Mouse (Mus musculus) frontal cortex, postnatal 10 days (tissue): Measurements from ENCODE around the gene Prkg1.

Source experiments
- DNase-seq, 2 experiments: peaks; one replicate each; pipeline ENCODE4 v3.0.0; 2022; ENCODE audit warnings: low spot score in 2 of 2, mixed read lengths in 1 of 2

Gene Prkg1

GRCm38 (mm10) chr19:31630899-31631869, 133.6 kb downstream of the Prkg1 start:
- no peak for DNase-seq

GRCm38 (mm10) chr19:31621716-31622115, 143.1 kb downstream of the Prkg1 start:
- no peak for DNase-seq

- no peak for DNase-seq
Observed at GRCm38 (mm10) chr19:31616830-31617229, 148.0 kb downstream of the Prkg1 start.

- no peak for DNase-seq
Observed at GRCm38 (mm10) chr19:31616159-31616558, 148.7 kb downstream of the Prkg1 start.

- DNase-seq: no peak
Observed at GRCm38 (mm10) chr19:31613146-31613545, 151.7 kb downstream of the Prkg1 start.

GRCm38 (mm10) chr19:31602578-31602977, 162.3 kb downstream of the Prkg1 start:
- no peak for DNase-seq

- no peak for DNase-seq
Observed at GRCm38 (mm10) chr19:31594011-31594410, 170.8 kb downstream of the Prkg1 start.

- DNase-seq: no peak
Observed at GRCm38 (mm10) chr19:31590701-31591100, 174.1 kb downstream of the Prkg1 start.

GRCm38 (mm10) chr19:31577092-31577491, 187.7 kb downstream of the Prkg1 start:
- no peak for DNase-seq

- no peak for DNase-seq
Observed at GRCm38 (mm10) chr19:31564329-31564728, 200.5 kb downstream of the Prkg1 start.

GRCm38 (mm10) chr19:31546063-31546462, 218.8 kb downstream of the Prkg1 start:
- DNase-seq: no peak

GRCm38 (mm10) chr19:31531249-31531740, 233.5 kb downstream of the Prkg1 start:
- no peak for DNase-seq

GRCm38 (mm10) chr19:31530616-31531015, 234.2 kb downstream of the Prkg1 start:
- no peak for DNase-seq

GRCm38 (mm10) chr19:31529890-31530289, 234.9 kb downstream of the Prkg1 start:
- no peak for DNase-seq

GRCm38 (mm10) chr19:31514490-31514889, 250.3 kb downstream of the Prkg1 start:
- no peak for DNase-seq

GRCm38 (mm10) chr19:31507831-31508230, 257.0 kb downstream of the Prkg1 start:
- no peak for DNase-seq

GRCm38 (mm10) chr19:31506296-31506695, 258.5 kb downstream of the Prkg1 start:
- no peak for DNase-seq

- DNase-seq: no peak
Observed at GRCm38 (mm10) chr19:31505041-31505440, 259.8 kb downstream of the Prkg1 start.

GRCm38 (mm10) chr19:31497386-31497785, 267.4 kb downstream of the Prkg1 start:
- DNase-seq: no peak

- DNase-seq: no peak
Observed at GRCm38 (mm10) chr19:31489606-31490005, 275.2 kb downstream of the Prkg1 start.

- no peak for DNase-seq
Observed at GRCm38 (mm10) chr19:31471766-31472165, 293.1 kb downstream of the Prkg1 start.

- DNase-seq: no peak
Observed at GRCm38 (mm10) chr19:31460188-31460587, 304.6 kb downstream of the Prkg1 start.

- DNase-seq: no peak
Observed at GRCm38 (mm10) chr19:31444101-31444500, 320.7 kb downstream of the Prkg1 start.
